Mouse (Mus musculus) heart, postnatal 0 days (tissue): ENCODE data around the gene Plce1.

Experiments used
- CTCF ChIP-seq: IDR thresholded peaks from 2 replicates; pipeline ENCODE4 v1.5.1; 2016; ENCODE audit warnings: antibody characterized with exemption, control low read depth, low read depth
- EP300 ChIP-seq: IDR thresholded peaks from 2 replicates; pipeline ENCODE4 v1.6.1; 2016; ENCODE audit warnings: antibody characterized with exemption, low read depth

- TF ChIP-seq CTCF (no peak), EP300 (no peak)
Observed at GRCm38 (mm10) chr19:38644871-38645595, 164.1 kb downstream of the Plce1 start.
